Mouse (Mus musculus): Measurements from ENCODE around the gene Best1.

Best1 gene

DNA sequence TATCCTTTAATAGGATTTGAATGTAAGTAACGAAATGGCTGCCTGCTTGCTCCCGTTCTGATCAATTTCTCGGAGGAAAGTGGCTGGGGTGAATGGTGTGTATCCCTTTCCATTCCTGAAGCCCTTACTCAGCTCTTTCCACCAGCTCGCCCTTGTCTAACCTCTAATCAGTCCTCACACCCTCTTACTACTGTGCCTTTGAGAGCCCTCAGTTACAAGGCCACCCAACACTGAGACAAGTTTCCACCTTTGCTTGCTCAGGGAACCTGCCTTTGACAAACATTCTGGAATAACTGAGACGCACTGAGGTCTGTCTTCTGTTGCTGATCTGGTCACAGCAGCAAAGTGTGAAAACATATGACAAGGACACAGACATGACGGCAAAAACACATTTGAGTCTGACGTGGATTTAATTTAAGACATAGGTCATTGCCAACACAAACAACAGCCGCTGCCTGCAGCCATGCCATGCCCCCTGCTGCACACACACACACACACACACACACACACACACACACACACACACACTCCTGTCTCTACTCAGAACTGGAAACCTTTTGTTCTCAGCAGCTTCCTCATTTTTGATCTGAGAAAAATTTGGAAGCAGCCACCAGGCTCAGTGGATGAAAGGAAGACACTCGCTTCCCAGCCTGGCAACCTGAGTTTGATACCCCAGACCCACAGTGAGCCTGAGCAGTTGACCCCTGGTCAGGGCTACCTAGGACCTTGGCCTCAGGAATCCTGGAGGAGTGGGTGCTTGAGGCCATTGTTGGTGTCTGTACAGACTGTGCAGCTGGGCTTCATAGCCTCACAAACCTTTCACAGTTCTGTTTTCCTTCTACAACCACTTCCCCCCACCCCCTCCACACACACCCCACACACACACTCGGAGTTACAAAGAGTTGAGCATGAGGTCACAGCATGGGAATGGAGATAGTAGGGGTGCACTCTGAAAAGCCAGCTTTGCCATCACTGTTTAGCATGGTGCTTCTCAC, 58.6 kb downstream of the Best1 start:
- Histone ChIP-seq H3K27me3 (ENCODE audit: insufficient read depth, low read length) (no peaks in the 10 kb centered on the region; the same call in 1 of the 2 replicates), H3K4me1 (replicated peaks; ENCODE audit: low read depth, low read length) (peaks cover 44% of the 10 kb centered on the region), H3K4me3 (replicated peaks; ENCODE audit: low read length) (no peak overlapping the region), H3K36me3 (ENCODE audit: insufficient read depth, low read length) (no peaks in the 10 kb centered on the region), H3K9me3 (ENCODE audit: low read length) (no peaks in the 10 kb centered on the region; the same call in 1 of the 2 replicates)
- TF ChIP-seq NANOG (IDR thresholded peaks at IDR 0.05; ENCODE audit: borderline replicate concordance, low read length): no peak
- no peak for TF ChIP-seq POU5F1 (IDR thresholded peaks at IDR 0.05; ENCODE audit: borderline replicate concordance, low read length)
- TF ChIP-seq CTCF (conservative IDR thresholded peaks at IDR 0.05; ENCODE audit: low read length): no peak

DNA sequence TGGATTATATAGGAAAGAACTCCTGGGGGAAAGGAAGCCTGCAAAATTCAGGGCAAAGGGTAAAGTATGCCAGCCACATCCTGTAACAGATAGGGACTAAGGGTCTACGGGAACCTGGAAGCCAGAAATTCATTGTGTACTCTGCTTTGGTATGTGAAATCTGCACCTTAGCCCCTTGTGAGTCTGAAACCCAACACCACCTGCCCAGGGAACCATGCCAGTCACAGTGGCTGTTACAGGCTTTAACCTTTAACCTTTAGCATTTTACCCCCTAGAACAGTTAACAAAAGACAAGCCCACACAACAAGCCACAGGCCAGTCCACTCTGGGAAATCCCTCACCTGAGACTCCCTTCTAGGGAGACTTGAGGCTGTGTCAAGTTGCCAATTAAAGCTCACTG, 59.6 kb downstream of the Best1 start:
- Histone ChIP-seq H3K27me3 (ENCODE audit: insufficient read depth, low read length) (peaks cover 3% of the 10 kb centered on the region), H3K9me3 (ENCODE audit: low read length) (no peaks in the 10 kb centered on the region; the same call in 1 of the 2 replicates), H3K36me3 (ENCODE audit: insufficient read depth, low read length) (no peaks in the 10 kb centered on the region), H3K4me3 (replicated peaks; ENCODE audit: low read length) (no peak overlapping the region), H3K4me1 (replicated peaks; ENCODE audit: low read depth, low read length) (peaks cover 46% of the 10 kb centered on the region)
- TF ChIP-seq CTCF (conservative IDR thresholded peaks at IDR 0.05; ENCODE audit: low read length): no peak
- no peak for TF ChIP-seq POU5F1 (IDR thresholded peaks at IDR 0.05; ENCODE audit: borderline replicate concordance, low read length)
- TF ChIP-seq NANOG (IDR thresholded peaks at IDR 0.05; ENCODE audit: borderline replicate concordance, low read length): no peak

DNA sequence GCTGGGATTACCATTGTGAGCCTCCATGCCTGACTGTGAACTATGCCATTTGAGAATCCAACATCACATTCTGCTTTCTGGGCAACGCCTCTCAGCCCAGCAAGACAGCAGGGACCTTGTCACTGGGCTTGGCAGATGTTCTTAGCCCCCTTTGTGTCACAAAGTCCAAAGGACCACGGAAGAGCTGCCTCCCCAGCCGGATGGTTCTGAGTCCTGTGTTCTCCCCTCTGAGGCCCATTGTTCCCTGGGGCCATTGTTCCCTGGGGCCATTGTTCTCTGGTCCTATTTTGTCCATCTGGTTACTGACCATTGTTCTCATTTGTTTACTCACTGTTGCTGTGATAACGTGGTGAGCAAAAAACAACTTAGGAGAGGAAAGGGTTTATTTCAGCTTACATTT, 60.5 kb downstream of the Best1 start:
- H3K9me3 ChIP-seq (ENCODE audit: low read length): no peaks in the 10 kb centered on the region
- H3K4me3 ChIP-seq (replicated peaks; ENCODE audit: low read length): no peak overlapping the region
- TF ChIP-seq POU5F1 (IDR thresholded peaks at IDR 0.05; ENCODE audit: borderline replicate concordance, low read length): no peak
- no peak for TF ChIP-seq CTCF (conservative IDR thresholded peaks at IDR 0.05; ENCODE audit: low read length)
- peaks cover 46% of the 10 kb centered on the region for H3K4me1 ChIP-seq (replicated peaks; ENCODE audit: low read depth, low read length)
- no peaks in the 10 kb centered on the region for H3K36me3 ChIP-seq (ENCODE audit: insufficient read depth, low read length)
- H3K27me3 ChIP-seq (ENCODE audit: insufficient read depth, low read length): peaks cover 3% of the 10 kb centered on the region

DNA sequence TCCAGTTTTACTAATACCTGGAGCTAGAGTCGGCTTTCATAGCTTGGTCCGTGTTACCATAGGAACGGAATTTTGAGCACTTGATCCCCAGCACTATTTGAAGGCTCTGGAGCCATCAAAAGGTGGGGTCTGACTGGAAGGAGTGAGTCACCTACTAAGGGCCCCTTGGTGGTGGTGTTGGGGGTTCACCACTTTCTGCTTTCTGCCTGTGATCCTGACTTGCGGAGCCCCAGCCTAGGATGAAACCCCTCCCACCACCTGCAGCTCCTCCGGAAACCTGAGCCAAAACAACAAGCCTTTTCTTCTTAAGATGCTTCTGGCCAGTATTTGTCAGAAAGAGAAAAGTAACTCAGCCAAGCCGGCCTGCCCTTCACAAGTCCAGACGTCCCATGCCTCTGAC, 61.6 kb downstream of the Best1 start:
- Histone ChIP-seq H3K4me3 (replicated peaks; ENCODE audit: low read length) (no peak overlapping the region), H3K27me3 (ENCODE audit: insufficient read depth, low read length) (peaks cover 3% of the 10 kb centered on the region), H3K36me3 (ENCODE audit: insufficient read depth, low read length) (no peaks in the 10 kb centered on the region), H3K9me3 (ENCODE audit: low read length) (no peaks in the 10 kb centered on the region), H3K4me1 (replicated peaks; ENCODE audit: low read depth, low read length) (peaks cover 46% of the 10 kb centered on the region)
- TF ChIP-seq NANOG (IDR thresholded peaks at IDR 0.05; ENCODE audit: borderline replicate concordance, low read length) (no peak), CTCF (conservative IDR thresholded peaks at IDR 0.05; ENCODE audit: low read length) (no peak), POU5F1 (IDR thresholded peaks at IDR 0.05; ENCODE audit: borderline replicate concordance, low read length) (no peak)

DNA sequence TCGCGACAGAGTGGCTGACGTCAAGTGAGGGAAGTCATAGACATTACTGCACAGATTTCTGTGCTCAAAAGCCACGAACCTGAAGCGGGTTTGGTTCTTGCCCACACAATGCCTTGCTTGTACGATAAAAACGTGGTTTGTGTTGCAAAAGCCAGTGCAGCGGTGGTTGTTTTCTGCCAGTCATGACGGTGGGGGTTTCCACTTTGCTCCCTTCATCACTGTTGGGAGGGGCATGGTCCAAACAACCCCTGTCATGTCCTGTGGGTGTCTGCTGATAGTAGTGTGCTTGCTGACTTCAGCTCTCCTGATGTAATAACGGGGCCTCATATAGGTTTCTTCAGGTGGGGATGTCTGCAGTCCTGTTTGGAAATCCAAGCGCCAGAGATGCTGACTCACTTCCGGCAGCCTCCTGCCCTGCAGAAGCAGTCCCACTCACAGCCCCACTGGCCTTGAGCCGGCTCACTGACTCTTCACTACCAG, 62.6 kb downstream of the Best1 start:
- peaks cover 3% of the 10 kb centered on the region for H3K27me3 ChIP-seq (ENCODE audit: insufficient read depth, low read length)
- no peaks in the 10 kb centered on the region for H3K36me3 ChIP-seq (ENCODE audit: insufficient read depth, low read length)
- H3K9me3 ChIP-seq (ENCODE audit: low read length): no peaks in the 10 kb centered on the region
- TF ChIP-seq POU5F1 (IDR thresholded peaks at IDR 0.05; ENCODE audit: borderline replicate concordance, low read length) (no peak), CTCF (conservative IDR thresholded peaks at IDR 0.05; ENCODE audit: low read length) (no peak), NANOG (IDR thresholded peaks at IDR 0.05; ENCODE audit: borderline replicate concordance, low read length) (no peak)
- peaks cover 51% of the 10 kb centered on the region for H3K4me1 ChIP-seq (replicated peaks; ENCODE audit: low read depth, low read length)
- H3K4me3 ChIP-seq (replicated peaks; ENCODE audit: low read length): peak overlapping the region; percentile 41

DNA sequence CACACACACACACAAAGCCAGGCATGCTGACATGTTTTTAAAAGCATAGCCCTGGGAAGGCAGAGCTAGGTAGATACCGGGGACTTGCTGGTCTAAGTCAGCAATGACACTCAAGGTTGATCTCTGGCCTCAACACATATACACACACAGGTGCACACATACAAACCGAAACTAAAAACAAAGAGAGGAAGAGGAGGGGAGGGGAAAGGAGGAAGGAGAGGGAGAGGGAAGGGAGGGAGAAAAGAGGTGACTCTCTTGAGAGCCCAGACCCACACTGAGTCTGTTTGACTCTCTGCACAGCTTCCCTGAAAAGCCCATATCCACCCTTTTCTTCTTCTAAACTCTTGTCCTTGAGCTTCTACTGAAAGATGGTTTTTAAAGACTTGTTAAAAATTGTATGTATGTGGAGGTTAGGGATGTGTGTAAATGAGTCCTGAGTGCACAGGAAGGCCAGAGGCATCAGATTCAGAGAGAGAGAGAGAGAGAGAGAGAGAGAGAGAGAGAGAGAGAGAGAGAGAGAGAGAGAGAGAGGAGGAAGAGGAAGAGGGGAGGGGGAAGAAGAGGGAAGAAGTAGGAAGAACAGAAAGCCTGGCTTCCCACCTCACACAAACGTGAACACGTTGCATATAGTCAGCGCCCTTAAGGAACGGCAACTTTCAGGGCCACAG, 63.1 kb downstream of the Best1 start:
- H3K4me3 ChIP-seq (replicated peaks; ENCODE audit: low read length): peak overlapping the region; percentile 41; the same call in 1 of the 2 replicates
- TF ChIP-seq POU5F1 (IDR thresholded peaks at IDR 0.05; ENCODE audit: borderline replicate concordance, low read length) (no peak), NANOG (IDR thresholded peaks at IDR 0.05; ENCODE audit: borderline replicate concordance, low read length) (no peak), CTCF (conservative IDR thresholded peaks at IDR 0.05; ENCODE audit: low read length) (no peak)
- H3K9me3 ChIP-seq (ENCODE audit: low read length): no peaks in the 10 kb centered on the region
- H3K4me1 ChIP-seq (replicated peaks; ENCODE audit: low read depth, low read length): peaks cover 57% of the 10 kb centered on the region
- peaks cover 3% of the 10 kb centered on the region for H3K27me3 ChIP-seq (ENCODE audit: insufficient read depth, low read length)
- no peaks in the 10 kb centered on the region for H3K36me3 ChIP-seq (ENCODE audit: insufficient read depth, low read length)

DNA sequence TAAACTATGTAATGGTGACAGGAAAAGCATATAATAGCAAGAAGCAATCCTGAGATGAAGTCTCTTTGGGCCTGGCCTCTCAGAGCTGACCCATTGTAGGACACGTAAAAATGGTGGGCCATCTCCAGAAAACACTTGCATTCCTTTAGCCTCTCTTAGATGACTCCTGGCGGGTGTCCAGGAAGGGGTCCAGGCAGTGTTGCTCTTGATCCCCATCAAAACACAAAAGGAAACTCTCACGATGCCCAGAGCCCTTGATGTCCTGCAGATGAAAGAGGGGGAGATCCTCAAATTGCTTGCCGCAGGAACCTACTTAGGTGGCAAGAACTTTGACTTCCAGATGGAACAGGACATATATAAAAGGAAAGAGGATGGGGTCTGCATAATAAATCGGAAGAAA, 64.0 kb downstream of the Best1 start:
- Histone ChIP-seq H3K4me1 (replicated peaks; ENCODE audit: low read depth, low read length) (peaks cover 54% of the 10 kb centered on the region), H3K4me3 (replicated peaks; ENCODE audit: low read length) (no peak overlapping the region), H3K9me3 (ENCODE audit: low read length) (no peaks in the 10 kb centered on the region), H3K27me3 (ENCODE audit: insufficient read depth, low read length) (peaks cover 3% of the 10 kb centered on the region), H3K36me3 (ENCODE audit: insufficient read depth, low read length) (no peaks in the 10 kb centered on the region)
- TF ChIP-seq CTCF (conservative IDR thresholded peaks at IDR 0.05; ENCODE audit: low read length) (no peak), NANOG (IDR thresholded peaks at IDR 0.05; ENCODE audit: borderline replicate concordance, low read length) (no peak), POU5F1 (IDR thresholded peaks at IDR 0.05; ENCODE audit: borderline replicate concordance, low read length) (no peak)

DNA sequence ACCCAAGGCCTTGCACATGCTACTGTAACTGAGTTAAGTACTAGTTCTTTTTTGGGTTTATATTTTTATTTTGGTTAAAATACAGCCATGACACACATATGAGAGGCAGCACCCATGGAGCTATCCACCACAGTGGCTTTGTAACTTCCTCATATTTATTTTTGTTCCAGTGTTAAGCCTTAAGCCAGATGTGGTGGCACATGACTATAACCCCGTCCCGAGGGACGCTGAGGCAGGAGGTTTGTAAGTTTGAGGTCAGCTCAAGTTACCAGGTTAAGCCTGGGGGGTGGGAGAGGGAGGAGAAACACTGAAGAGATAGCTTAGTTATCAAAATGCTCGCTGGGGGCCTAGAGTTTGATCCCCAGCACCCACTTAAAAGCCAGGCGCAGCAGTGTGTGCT, 64.9 kb downstream of the Best1 start:
- Histone ChIP-seq H3K27me3 (ENCODE audit: insufficient read depth, low read length) (peaks cover 3% of the 10 kb centered on the region), H3K36me3 (ENCODE audit: insufficient read depth, low read length) (no peaks in the 10 kb centered on the region), H3K4me1 (replicated peaks; ENCODE audit: low read depth, low read length) (peaks cover 45% of the 10 kb centered on the region), H3K9me3 (ENCODE audit: low read length) (no peaks in the 10 kb centered on the region), H3K4me3 (replicated peaks; ENCODE audit: low read length) (no peak overlapping the region)
- TF ChIP-seq NANOG (IDR thresholded peaks at IDR 0.05; ENCODE audit: borderline replicate concordance, low read length) (no peak), POU5F1 (IDR thresholded peaks at IDR 0.05; ENCODE audit: borderline replicate concordance, low read length) (no peak), CTCF (conservative IDR thresholded peaks at IDR 0.05; ENCODE audit: low read length) (no peak)

Data from E14TG2a.4 (cell line).